Mouse (Mus musculus) E14TG2a.4 (cell line): ENCODE results near the gene Mydgf.

Experiments
- H3K27me3 ChIP-seq: 2 replicates; pipeline ENCODE4 v1.6.1; 2014; ENCODE audit warnings: low read length, control low read depth; ENCODE audit not compliant: insufficient read depth
- H3K36me3 ChIP-seq: 2 replicates; pipeline ENCODE4 v1.6.1; 2014; ENCODE audit warnings: low read length, control low read depth; ENCODE audit not compliant: insufficient read depth
- H3K4me1 ChIP-seq: replicated peaks from 2 replicates; pipeline ENCODE4 v1.6.1; 2014; ENCODE audit warnings: low read depth, low read length, control low read depth
- H3K4me3 ChIP-seq: replicated peaks from 2 replicates; pipeline ENCODE4 v1.5.1; 2014; ENCODE audit warnings: mild to moderate bottlenecking, low read length
- H3K9me3 ChIP-seq: 2 replicates; pipeline ENCODE4 v1.6.1; 2014; ENCODE audit warnings: low read length, control low read depth
- CTCF ChIP-seq: conservative IDR thresholded peaks from 2 replicates; pipeline ENCODE4 v1.5.1; 2014; ENCODE audit warnings: low read length
- NANOG ChIP-seq: IDR thresholded peaks from 2 replicates; pipeline ENCODE4 v1.6.1; 2014; ENCODE audit warnings: borderline replicate concordance, low read length, mixed read lengths
- POU5F1 ChIP-seq: IDR thresholded peaks from 2 replicates; pipeline ENCODE4 v1.6.1; 2014; ENCODE audit warnings: low read length, borderline replicate concordance

The Mydgf gene

DNA sequence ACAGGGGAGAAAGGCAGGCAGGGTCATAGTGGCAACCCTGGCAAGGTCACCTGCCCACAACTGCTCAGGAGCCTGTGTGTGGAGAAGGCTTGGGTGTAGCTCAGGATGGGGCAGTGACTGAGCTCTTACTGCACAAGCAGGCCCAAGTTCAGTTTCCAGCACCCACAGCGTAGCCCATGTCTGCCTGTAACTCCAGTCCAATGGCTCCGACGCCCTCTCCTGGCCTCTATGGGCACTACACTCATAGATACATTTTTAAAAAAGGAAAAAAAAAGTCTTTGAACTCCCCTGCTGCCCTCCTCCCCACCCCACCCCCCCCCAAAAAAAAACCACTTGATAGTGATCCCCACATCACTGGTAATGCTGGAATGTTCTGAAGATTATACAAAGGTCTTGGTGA lies 17.9 kb upstream of the Mydgf start:
- no peak for TF ChIP-seq POU5F1
- TF ChIP-seq CTCF, result peak; percentile 33
- Histone ChIP-seq H3K4me1 (peaks cover 22% of the 10 kb centered on the region), H3K36me3 (peaks cover 91% of the 10 kb centered on the region), H3K4me3 (no peak overlapping the region), H3K9me3 (no peaks in the 10 kb centered on the region), H3K27me3 (no peaks in the 10 kb centered on the region)

DNA sequence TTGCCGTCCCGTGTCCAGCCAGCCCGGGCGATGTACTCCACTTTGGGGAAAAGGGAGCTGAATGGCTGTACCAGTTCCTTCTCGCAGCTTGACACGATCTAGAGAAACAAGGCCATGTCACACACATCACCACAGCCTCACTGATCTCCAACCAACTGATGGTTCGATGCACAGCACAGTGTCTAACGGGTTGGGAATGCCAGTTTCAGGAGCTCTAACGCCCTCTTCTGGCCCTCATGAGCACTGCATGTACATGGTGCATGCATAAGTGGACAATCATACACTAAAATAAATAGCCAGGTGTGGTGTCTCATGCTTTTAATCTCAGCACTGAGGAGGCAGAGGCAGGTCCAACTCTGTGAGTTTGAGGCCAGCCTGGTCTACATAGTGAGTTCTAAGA lies 16.9 kb upstream of the Mydgf start:
- no peak overlapping the region for H3K4me3 ChIP-seq
- TF ChIP-seq CTCF (peak; percentile 72), NANOG (no peak)
- H3K36me3 ChIP-seq, result peaks cover 91% of the 10 kb centered on the region
- H3K9me3 ChIP-seq, result no peaks in the 10 kb centered on the region
- peaks cover 25% of the 10 kb centered on the region for H3K4me1 ChIP-seq
- H3K27me3 ChIP-seq, result no peaks in the 10 kb centered on the region

DNA sequence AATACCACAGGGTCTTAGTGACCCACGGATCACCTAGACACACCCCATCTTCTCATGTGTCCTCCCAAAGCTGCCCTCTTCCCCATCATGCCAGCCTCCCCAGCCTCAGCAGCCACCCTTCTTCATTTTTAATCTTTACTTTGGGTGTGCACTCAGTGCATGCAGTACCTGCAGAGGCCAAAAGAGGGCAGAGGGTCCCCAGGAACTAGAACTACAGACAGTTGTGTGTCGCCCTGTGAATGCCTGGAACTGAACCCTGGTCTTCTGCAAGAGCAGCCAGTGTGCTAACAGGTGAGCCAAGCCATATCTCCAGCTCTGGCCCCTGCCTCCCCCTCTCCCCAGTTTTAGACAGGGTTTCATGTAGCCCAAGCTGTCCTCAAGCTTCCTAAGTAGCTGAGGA lies 13.1 kb upstream of the Mydgf start:
- TF ChIP-seq POU5F1 (no peak), NANOG (no peak), CTCF (peak; percentile 95)
- H3K4me1 ChIP-seq, result peaks cover 27% of the 10 kb centered on the region
- no peaks in the 10 kb centered on the region for H3K27me3 ChIP-seq
- peaks cover 91% of the 10 kb centered on the region for H3K36me3 ChIP-seq
- H3K4me3 ChIP-seq, result no peak overlapping the region
- no peaks in the 10 kb centered on the region for H3K9me3 ChIP-seq

DNA sequence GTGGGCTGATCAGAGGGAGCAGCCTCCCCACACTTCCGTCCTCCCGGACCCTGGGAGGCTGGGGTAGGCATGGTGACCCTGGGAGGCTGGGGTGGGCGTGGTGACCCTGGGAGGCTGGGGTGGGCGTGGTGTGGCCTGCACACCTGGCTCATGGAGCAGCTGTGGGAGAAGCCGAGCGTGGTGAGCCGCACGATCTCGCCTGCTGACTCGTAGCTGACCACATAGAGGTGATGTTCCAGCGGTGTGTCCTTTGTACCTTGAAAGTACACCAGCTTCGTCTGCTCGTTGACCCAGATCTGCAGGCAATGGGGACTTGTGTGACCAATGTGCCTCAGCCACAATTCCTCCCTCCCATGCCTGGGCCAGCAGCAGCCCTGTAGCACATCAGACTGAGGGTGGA lies 11.0 kb upstream of the Mydgf start:
- H3K4me3 ChIP-seq, result no peak overlapping the region
- peaks cover 35% of the 10 kb centered on the region for H3K4me1 ChIP-seq
- H3K36me3 ChIP-seq, result peaks cover 97% of the 10 kb centered on the region
- H3K27me3 ChIP-seq, result no peaks in the 10 kb centered on the region
- no peak for TF ChIP-seq POU5F1
- no peak for TF ChIP-seq CTCF
- TF ChIP-seq NANOG, result no peak
- H3K9me3 ChIP-seq, result no peaks in the 10 kb centered on the region

DNA sequence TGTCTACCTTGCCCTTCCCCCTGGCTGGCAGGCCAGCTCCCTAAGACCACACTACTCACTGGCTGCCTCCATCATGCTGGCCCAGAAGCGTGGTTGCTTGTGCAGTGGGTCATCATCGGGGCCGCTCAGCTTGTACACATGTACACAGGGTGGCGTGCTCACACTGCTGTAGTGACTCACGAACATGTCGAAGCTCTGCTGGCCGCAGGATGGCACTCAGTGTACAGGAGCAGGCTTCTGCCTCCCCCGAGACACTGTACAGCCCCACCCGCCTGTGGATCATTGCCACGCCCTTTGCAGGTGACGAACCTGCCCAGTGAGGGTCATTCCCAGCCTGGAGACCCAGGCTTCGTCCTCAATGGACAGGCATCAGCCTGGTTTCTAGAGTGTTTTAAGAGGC lies 10.6 kb upstream of the Mydgf start:
- Histone ChIP-seq H3K4me3 (no peak overlapping the region), H3K4me1 (peaks cover 39% of the 10 kb centered on the region), H3K9me3 (no peaks in the 10 kb centered on the region), H3K27me3 (no peaks in the 10 kb centered on the region), H3K36me3 (peaks cover 96% of the 10 kb centered on the region)
- TF ChIP-seq POU5F1 (no peak), CTCF (no peak), NANOG (no peak)

DNA sequence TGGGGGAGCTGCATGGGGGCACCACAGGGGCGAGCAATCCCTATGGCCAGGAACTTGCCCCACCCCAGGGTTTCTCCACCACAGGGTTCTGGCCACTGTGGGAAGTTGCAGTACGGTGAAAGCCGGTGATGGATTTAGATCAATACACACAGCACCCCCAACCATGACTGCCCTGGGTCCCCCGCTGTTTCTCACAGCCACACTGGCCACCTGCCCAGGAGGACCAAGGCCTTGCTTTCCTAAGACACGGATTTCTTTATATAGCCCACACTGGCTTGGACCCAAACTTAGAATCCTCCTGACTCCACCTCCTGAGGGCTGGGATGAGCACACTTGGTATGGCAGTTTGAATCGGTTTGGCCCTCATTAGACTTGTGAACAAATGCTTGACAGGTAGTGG lies 7.5 kb upstream of the Mydgf start:
- Histone ChIP-seq H3K27me3 (no peaks in the 10 kb centered on the region), H3K4me3 (no peak overlapping the region), H3K36me3 (peaks cover 93% of the 10 kb centered on the region), H3K4me1 (peaks cover 54% of the 10 kb centered on the region), H3K9me3 (no peaks in the 10 kb centered on the region)
- TF ChIP-seq NANOG (no peak), POU5F1 (no peak), CTCF (no peak)

DNA sequence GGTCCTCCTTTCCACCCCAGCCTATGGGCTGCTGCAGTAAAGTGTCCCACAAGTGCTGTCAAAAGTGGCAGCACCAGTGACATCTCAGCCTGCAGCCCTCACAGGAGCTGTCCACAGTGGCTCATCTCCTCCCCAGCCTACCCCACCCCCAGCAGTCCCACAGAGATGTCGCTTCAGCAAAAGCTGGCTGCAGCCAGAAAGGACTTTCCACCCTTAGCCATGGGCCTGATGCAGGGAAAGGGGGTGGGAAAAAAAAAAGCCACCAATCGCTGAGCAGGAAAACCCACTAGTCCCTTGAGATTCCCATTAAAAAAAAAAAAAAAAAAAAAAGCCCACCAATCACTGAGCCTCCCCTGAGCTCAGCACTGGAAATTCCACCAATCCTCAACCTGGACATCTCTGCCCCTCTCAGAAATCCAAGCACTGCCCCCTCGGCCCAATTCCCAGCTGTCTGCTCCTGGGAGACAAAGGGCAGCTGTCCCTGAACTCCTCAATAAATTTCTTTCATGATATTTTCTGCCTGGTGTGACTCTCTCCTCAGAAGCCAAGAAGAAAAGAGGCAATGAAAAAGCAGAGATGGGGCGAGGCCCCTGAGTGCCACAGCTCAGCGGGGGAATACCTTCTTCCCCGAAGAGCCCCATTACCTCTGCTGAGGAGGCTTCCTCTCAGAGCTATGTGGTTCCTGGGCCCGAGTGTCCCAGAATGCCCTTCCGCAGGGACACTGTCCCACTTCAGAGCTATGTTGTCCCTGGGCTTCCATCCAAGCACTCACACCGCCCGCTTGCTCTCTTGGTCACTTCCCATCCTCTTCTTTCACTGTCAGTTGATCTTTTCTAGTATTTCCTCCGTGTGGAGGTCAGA lies 1.8 kb upstream of the Mydgf start:
- TF ChIP-seq CTCF (no peak), NANOG (no peak), POU5F1 (no peak)
- H3K27me3 ChIP-seq, result no peaks in the 10 kb centered on the region
- peaks cover 63% of the 10 kb centered on the region for H3K4me1 ChIP-seq

DNA sequence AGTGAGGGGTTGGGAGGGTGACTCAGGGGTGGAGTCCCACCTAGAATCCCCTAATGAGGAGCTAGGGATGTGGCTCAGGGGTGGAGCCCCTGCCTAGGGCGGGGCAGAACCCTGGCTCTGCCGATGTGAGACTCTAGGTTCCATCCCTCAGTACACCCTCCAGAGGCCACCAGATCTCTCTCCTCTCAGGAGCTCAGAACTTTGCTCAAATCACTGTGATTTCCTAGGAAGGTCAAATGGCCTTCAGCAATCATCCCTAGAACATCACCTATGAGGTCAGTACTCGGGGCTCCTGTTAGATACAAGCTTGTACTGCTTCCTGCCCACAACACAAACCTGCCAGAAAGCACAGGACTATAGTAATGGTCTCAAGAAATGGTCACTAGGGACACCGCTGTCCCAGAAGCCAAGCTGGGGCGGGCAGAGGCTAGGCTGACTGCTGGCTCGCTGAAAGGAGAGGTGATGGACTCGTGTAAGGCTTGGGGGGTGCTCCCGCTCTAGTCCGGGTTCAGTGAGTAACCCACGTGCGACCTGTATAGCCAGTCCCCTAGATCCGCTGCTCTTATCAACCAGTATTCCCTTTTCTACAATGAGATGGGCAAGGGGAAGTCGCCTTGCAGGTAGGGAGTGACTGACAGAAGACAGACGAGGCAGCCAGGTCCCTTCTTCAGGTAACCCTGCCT lies 604 bp downstream of the Mydgf start:
- TF ChIP-seq NANOG (no peak), POU5F1 (no peak), CTCF (no peak)
- peak overlapping the region; percentile 98 for H3K4me3 ChIP-seq
- peaks cover 65% of the 10 kb centered on the region for H3K36me3 ChIP-seq
- peaks cover 54% of the 10 kb centered on the region for H3K4me1 ChIP-seq
- no peaks in the 10 kb centered on the region for H3K9me3 ChIP-seq
- no peaks in the 10 kb centered on the region for H3K27me3 ChIP-seq

More for the DNA sequence above, 1.8 kb upstream of the Mydgf start:
- Histone ChIP-seq H3K4me3 (no peak overlapping the region), H3K36me3 (peaks cover 63% of the 10 kb centered on the region), H3K9me3 (no peaks in the 10 kb centered on the region)

DNA sequence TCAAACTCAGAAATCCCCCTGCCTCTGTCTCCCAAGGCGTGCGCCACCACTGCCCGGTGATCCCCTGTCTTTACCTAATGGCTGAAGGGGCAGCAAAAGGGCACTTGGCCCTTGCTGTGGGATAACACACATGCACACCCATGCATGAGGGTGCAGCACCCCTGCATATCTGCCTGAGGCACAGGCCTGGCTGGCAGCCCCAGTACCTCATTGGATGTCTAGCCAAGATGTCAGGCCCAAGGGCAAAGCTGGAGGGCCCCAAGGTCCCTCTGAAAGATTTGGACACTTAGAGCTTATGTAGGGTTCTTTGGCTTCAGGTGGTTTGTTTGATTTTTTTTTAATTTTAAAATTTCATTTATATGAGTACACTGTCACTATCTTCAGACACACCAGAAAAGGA lies 8.3 kb downstream of the Mydgf start:
- Histone ChIP-seq H3K9me3 (no peaks in the 10 kb centered on the region), H3K27me3 (no peaks in the 10 kb centered on the region), H3K36me3 (peaks cover 54% of the 10 kb centered on the region), H3K4me1 (peaks cover 37% of the 10 kb centered on the region), H3K4me3 (no peak overlapping the region)
- TF ChIP-seq POU5F1 (no peak), NANOG (no peak), CTCF (no peak)
